Mouse (Mus musculus): ENCODE results near the gene Fryl. TPM values are rescaled to one million over a fixed set of nuclear protein-coding genes. Genes with fewer than 3 reads are reported as not detected.

Fryl gene
- total RNA-seq (2021) = 10 to 100 TPM; 31.5 to 43.3 TPM
- 40.7 and 41.3 TPM in 2 replicates for polyA plus RNA-seq (2012; rRNA removed)
- long read RNA-seq, partial matches to known transcripts = 1 of 2 reads
- long read RNA-seq, other reads (novel, unspliced or antisense) = 1 of 2 reads

DNA sequence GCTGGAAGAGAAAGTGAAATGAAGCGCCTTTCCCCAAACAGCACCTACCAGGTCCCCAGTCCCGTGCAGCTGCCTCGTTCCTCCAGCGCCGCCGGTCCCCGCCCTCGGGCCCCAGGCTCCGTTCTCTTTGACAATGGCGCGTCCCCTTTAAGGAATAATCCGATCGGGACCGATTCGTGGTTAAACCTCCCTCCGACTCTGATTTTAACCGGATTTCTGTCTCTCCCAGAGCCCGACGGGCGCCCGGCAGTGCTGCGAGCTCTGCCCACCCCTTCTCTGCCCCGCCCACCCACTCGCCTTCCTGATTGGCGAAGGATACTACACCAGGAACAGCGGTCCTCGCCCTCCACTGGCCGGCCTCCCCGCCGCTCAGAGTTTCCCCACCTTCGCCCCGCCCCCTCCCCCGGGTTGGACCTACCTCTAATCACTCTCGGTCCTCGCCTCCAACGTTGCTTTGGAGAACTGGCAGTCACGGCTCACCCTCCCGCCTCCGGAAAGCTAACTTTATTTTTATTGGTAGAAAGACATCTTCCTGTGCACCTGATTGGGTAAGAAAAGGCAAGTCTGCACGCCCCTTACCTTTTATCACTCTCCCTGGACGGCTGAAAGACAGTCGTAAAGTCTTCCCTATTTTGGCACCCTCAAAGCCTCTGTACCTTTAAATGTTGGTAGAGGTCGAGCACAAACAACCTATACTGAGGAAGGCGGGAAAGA, at the start of gene Fryl:
Gene Fryl, minus strand, starts transcription at position 268 of the 714 bp plus-strand sequence.
- peak; percentile 96 for DNase-seq

GRCm38 (mm10) chr5:73304507-73304906, 48.1 kb upstream of the Fryl start:
- no peak for DNase-seq

- DNase-seq = no peak
Observed at GRCm38 (mm10) chr5:73301601-73302307, 45.3 kb upstream of the Fryl start.

- DNase-seq = no peak
Observed at GRCm38 (mm10) chr5:73295916-73296315, 39.5 kb upstream of the Fryl start.

GRCm38 (mm10) chr5:73295016-73295415, 38.6 kb upstream of the Fryl start:
- no peak for DNase-seq

- no peak for DNase-seq
Observed at GRCm38 (mm10) chr5:73293458-73293827, 37.0 kb upstream of the Fryl start.

GRCm38 (mm10) chr5:73292502-73293457, 36.4 kb upstream of the Fryl start, which contains the start of gene Ociad1:
Ociad1 (plus strand) TSS chr5:73292784.
- DNase-seq = peak; percentile 96

GRCm38 (mm10) chr5:73289900-73290299, 33.5 kb upstream of the Fryl start:
- no peak for DNase-seq

DNA sequence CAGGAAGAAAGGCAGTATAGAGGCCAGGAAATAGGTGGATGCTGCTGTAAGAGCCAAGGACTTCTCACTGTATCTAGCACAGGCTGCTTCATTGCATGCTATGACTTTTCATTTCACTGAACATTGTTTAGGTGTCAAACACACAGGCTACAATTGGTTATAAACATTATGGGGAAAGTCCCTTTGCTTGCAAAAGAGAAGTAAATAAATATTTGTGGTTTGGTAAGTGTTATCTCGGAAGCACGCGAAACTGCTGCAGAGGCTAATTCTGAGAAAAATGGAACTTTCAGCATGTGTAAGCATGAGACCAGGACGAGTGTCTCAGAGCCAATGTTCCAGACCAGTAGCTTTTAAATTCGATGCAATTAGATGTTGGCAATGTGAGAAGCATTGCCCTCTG, 30.2 kb upstream of the Fryl start:
- DNase-seq = no peak

DNA sequence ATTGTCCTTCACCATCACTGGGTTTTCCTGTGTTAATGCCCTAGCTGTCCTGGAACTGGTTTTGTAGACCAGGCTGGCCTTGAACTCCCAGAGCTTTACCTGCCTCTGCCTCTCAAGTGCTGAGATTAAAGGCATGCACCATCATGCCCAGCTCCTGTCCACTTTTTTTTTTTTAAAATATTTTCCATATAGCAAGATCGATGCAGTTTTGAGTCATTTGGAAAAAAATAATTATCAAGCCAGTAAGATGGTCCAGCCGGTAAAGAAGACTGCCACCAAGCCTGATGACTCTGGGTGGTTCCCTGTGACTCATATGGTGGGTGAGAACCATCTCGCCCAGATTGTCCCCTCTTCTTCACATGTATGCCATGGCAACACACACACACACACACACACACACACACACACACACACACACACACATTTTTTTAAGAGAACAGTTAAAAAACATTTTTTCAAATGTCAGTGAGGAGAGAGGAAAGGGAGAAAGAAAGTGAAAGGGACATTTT, 29.1 kb upstream of the Fryl start:
- no peak for DNase-seq

GRCm38 (mm10) chr5:73284046-73284445, 27.6 kb upstream of the Fryl start:
- no peak for DNase-seq

DNA sequence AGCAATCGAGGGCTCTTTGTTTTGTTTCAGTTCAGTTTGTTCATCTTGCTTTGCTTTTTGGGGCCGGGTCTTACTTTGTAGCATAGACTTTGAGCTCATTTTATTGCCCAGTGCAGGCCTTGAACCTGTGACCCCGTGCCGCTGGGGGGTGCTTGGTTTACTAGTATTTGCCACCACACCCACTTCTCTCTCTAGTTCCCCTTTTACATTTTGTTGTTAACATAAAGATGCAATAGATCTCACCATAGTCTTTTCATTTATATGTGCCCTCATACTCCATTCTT, 24.1 kb upstream of the Fryl start:
- DNase-seq = no peak

DNA sequence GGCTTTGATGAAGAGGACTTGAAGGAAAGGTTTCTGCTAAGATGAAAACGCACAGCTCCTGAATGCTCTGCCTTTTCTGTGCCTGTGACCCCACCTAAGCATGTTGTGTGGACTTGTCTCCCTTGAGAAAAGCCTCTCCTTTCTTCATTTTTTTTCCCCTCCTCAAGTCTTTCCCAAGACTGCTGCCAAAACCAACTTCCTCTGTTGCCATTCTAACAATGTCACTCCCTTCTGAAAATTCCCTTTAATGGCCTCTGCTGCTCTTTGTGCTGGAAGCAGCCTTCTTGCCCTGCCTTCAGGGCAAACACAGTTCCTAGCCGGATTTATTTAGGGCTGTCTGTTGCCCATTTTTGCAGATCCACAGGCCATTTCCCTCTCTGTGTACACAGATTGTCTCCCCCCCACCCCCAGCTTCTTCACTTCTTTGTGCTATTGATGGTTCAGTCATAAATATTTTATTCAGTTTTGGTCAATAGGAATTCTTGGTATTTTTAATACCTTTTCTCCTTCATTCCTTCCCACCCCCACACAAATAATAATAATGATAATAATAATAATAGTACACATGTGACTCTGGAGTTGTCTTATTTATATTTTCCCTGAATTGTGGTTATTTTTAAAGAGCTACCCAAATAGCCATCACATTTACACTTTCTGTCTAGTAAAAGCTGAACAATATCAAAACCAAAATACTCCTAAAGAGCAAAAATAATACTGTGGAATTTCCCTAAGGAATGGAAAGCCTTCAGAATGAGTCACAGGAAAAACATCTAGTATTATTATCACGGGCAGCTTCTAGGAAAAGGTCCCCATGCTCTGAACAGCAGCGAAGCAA, 23.5 kb upstream of the Fryl start:
- no peak for DNase-seq

DNA sequence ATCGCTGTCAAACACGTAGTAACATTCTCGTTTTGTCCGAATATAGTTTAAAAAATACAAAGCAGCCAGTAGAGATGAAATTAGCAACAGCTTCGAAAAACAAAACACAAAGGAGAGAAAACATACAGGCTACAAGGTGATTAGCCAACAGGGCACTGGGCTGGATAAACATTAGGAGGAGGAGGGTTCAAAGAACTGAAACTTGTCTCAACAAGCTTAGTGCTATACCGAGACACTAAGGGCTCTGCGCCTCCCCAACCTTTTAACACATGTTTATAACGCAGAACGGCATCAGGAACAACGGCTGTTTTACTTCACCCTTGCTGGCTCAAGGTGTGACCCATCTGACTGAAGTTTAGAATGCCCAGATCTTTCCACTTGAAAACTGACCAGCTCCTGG, 22.8 kb upstream of the Fryl start:
- DNase-seq = no peak

GRCm38 (mm10) chr5:73274941-73275340, 18.5 kb upstream of the Fryl start:
- DNase-seq = no peak

DNA sequence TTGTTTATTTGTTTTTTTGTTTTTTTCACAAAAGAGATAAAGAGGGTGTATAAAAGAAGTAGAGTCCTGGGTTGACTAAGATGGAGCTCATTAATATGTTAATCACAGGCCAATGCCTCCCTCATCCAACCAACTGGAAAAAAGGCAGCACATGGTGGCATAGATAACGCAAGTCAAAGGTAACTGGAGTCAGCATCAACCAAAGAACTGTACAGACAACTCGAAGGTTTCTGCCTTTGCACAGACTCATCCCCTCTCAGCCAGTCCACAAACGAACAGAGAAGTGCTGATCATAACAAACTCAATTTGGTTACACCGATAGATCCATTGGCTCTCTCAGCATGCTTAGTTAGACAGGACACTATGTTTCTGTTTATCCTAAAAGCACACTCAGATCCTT, 16.8 kb upstream of the Fryl start:
- no peak for DNase-seq

DNA sequence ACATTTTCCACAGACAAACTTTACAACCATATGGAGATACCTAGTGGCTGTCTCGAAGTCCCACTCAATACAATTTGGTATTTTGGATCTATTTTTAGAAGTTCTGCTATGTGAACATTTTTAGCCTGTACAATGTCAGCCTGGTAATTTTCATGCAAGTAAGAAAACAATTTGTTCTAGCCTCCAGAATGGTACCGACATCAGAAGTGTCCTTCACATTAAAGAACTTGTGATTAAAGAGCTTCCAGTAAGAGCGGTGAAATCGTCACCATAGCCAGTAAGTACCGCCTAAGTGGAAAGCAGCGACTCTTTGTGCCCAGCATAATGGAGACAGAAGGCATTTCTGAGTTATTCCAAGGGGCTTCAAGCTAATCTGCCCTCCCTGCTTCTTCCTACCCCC, 14.2 kb upstream of the Fryl start:
- DNase-seq = no peak

DNA sequence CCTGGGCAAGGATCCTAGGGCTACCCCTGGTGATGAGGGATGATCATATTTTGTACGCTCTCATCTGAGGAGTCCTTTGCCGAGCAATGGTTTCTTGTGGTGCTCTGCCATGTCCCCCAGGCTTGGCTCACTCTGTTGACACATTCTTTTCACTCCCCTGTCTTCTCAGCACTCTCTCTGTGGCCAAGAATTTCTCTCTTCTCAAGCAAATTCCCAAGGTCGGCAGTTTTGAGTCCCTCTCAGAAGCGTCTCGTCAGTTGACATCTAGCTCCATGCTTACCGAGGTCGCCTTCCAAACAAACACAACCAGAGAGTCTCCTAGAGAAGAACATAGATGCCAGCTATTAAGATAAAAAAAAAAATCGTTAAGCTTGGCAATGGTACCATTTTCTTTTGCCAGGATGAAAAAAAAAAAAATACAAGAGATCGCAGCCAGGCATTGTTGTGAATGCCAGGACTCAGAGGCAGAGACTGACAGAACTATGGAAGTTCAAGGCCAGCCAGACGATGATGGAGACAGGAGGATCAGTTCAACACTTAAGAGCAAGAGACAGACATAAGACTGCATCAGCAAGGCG, 12.3 kb upstream of the Fryl start:
- peak; percentile 11 for DNase-seq

GRCm38 (mm10) chr5:73265460-73265859, 9.0 kb upstream of the Fryl start:
- no peak for DNase-seq

DNA sequence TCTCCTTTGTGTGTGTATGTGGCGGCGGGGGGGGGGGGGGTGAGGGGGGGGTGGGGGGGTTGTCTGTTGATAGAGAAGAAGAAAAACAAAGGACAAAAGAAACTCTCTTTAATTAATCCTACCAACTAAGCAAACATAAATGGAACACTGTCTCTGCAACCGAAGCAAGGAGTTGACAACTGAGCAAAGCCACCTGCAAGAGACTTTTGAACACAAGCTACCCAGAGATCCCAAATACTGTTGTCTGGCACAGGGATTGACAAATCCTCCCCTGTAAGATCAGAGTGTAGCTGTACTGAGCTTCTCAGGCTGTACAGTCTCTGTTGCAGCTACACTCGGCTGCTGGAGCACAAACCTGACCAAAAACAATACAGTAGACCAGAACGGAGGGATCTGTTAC, 7.7 kb upstream of the Fryl start:
- DNase-seq = no peak

DNA sequence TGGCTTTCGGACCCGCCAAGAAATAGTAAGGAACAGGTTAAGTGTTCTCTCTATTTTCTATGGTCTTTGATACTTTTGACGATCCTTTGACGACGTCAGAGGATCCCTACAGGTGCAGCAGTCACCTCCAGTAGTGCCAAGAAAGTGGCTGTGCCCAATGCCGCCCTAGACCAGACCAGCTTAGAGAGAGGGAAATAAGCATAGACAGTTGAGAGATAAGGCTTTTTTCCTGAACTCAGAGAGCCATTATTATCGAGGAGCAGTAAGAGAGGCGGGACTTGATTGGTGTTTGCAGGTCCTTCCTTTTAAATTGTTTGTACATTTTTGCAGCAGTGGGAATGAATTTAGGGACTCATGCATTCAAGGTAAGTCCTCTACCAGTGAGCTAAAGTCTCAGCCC, 1.3 kb upstream of the Fryl start:
- DNase-seq = no peak
